Mouse (Mus musculus): ENCODE data around the gene Kcnab1. TPM values are rescaled to one million over a fixed set of nuclear protein-coding genes. Genes with fewer than 3 reads are reported as not detected.

The Kcnab1 gene
- polyA plus RNA-seq, 1 experiment from 2014 or later = 0.30 TPM

- Histone ChIP-seq H3K4me2 (ENCODE audit: low read depth, low read length) (no peak overlapping the region), H3K9me3 (replicated peaks; ENCODE audit: control insufficient read depth, low read length) (no peaks in the 10 kb centered on the region), H3K9ac (ENCODE audit: low read depth, low read length) (no peak overlapping the region), H3K27me3 (ENCODE audit: control insufficient read depth, insufficient read depth, low read depth, low read length) (no peaks in the 10 kb centered on the region), H3K27ac (ENCODE audit: low read length) (no peak overlapping the region), H3K4me3 (ENCODE audit: low read depth, low read length) (no peak overlapping the region), H3K36me3 (ENCODE audit: control insufficient read depth, insufficient read depth) (no peaks in the 10 kb centered on the region), H3K4me1 (ENCODE audit: control insufficient read depth, low read depth, low read length) (no peaks in the 10 kb centered on the region)
- ATAC-seq (ENCODE audit: low read depth) = no peak
- 44% methylated on average over 7 of the region's 7 CpGs for WGBS (ENCODE audit: insufficient replicate concordance)
These were observed 210.2 kb downstream of the Kcnab1 start for GRCm38 (mm10) chr3:65319248-65320008.

GRCm38 (mm10) chr3:65320990-65321389 is 211.8 kb downstream of the Kcnab1 start:
- H3K27me3 ChIP-seq (ENCODE audit: control insufficient read depth, insufficient read depth, low read depth, low read length) = no peaks in the 10 kb centered on the region
- H3K4me2 ChIP-seq (ENCODE audit: low read depth, low read length) = no peak overlapping the region
- WGBS (ENCODE audit: insufficient replicate concordance) = 54% methylated on average over 4 of the region's 4 CpGs

GRCm38 (mm10) chr3:65321981-65322779 is 213.0 kb downstream of the Kcnab1 start:
- Histone ChIP-seq H3K4me2 (ENCODE audit: low read depth, low read length) (no peak overlapping the region), H3K9me3 (replicated peaks; ENCODE audit: control insufficient read depth, low read length) (no peaks in the 10 kb centered on the region), H3K36me3 (ENCODE audit: control insufficient read depth, insufficient read depth) (no peaks in the 10 kb centered on the region), H3K9ac (ENCODE audit: low read depth, low read length) (no peak overlapping the region), H3K27ac (ENCODE audit: low read length) (no peak overlapping the region), H3K4me3 (ENCODE audit: low read depth, low read length) (no peak overlapping the region), H3K27me3 (ENCODE audit: control insufficient read depth, insufficient read depth, low read depth, low read length) (no peaks in the 10 kb centered on the region), H3K4me1 (ENCODE audit: control insufficient read depth, low read depth, low read length) (no peaks in the 10 kb centered on the region)
- WGBS (ENCODE audit: insufficient replicate concordance) = 70% methylated on average over 14 of the region's 14 CpGs
- ATAC-seq (ENCODE audit: low read depth) = no peak

More at GRCm38 (mm10) chr3:65320990-65321389, 211.8 kb downstream of the Kcnab1 start:
- Histone ChIP-seq H3K36me3 (ENCODE audit: control insufficient read depth, insufficient read depth) (no peaks in the 10 kb centered on the region), H3K9ac (ENCODE audit: low read depth, low read length) (no peak overlapping the region), H3K9me3 (replicated peaks; ENCODE audit: control insufficient read depth, low read length) (no peaks in the 10 kb centered on the region), H3K4me3 (ENCODE audit: low read depth, low read length) (no peak overlapping the region), H3K4me1 (ENCODE audit: control insufficient read depth, low read depth, low read length) (no peaks in the 10 kb centered on the region), H3K27ac (ENCODE audit: low read length) (no peak overlapping the region)
- ATAC-seq (ENCODE audit: low read depth) = no peak

GRCm38 (mm10) chr3:65325254-65325653 is 216.1 kb downstream of the Kcnab1 start:
- no peaks in the 10 kb centered on the region for H3K36me3 ChIP-seq (ENCODE audit: control insufficient read depth, insufficient read depth)
- H3K4me1 ChIP-seq (ENCODE audit: control insufficient read depth, low read depth, low read length) = no peaks in the 10 kb centered on the region
- 54% methylated on average over 3 of the region's 3 CpGs for WGBS (ENCODE audit: insufficient replicate concordance)
- no peak overlapping the region for H3K27ac ChIP-seq (ENCODE audit: low read length)
- H3K27me3 ChIP-seq (ENCODE audit: control insufficient read depth, insufficient read depth, low read depth, low read length) = no peaks in the 10 kb centered on the region
- H3K9ac ChIP-seq (ENCODE audit: low read depth, low read length) = no peak overlapping the region
- no peak for ATAC-seq (ENCODE audit: low read depth)
- H3K9me3 ChIP-seq (replicated peaks; ENCODE audit: control insufficient read depth, low read length) = no peaks in the 10 kb centered on the region
- H3K4me3 ChIP-seq (ENCODE audit: low read depth, low read length) = no peak overlapping the region
- H3K4me2 ChIP-seq (ENCODE audit: low read depth, low read length) = no peak overlapping the region

GRCm38 (mm10) chr3:65328814-65329213 is 219.6 kb downstream of the Kcnab1 start:
- WGBS (ENCODE audit: insufficient replicate concordance) = 58% methylated on average over 4 of the region's 4 CpGs
- ATAC-seq (ENCODE audit: low read depth) = no peak
- Histone ChIP-seq H3K4me2 (ENCODE audit: low read depth, low read length) (no peak overlapping the region), H3K27me3 (ENCODE audit: control insufficient read depth, insufficient read depth, low read depth, low read length) (no peaks in the 10 kb centered on the region), H3K4me3 (ENCODE audit: low read depth, low read length) (no peak overlapping the region), H3K36me3 (ENCODE audit: control insufficient read depth, insufficient read depth) (no peaks in the 10 kb centered on the region), H3K9ac (ENCODE audit: low read depth, low read length) (no peak overlapping the region), H3K9me3 (replicated peaks; ENCODE audit: control insufficient read depth, low read length) (no peaks in the 10 kb centered on the region), H3K27ac (ENCODE audit: low read length) (no peak overlapping the region), H3K4me1 (ENCODE audit: control insufficient read depth, low read depth, low read length) (no peaks in the 10 kb centered on the region)

GRCm38 (mm10) chr3:65337835-65338464 is 228.8 kb downstream of the Kcnab1 start:
- Histone ChIP-seq H3K36me3 (ENCODE audit: control insufficient read depth, insufficient read depth) (no peaks in the 10 kb centered on the region), H3K4me1 (ENCODE audit: control insufficient read depth, low read depth, low read length) (no peaks in the 10 kb centered on the region), H3K27me3 (ENCODE audit: control insufficient read depth, insufficient read depth, low read depth, low read length) (no peaks in the 10 kb centered on the region), H3K9me3 (replicated peaks; ENCODE audit: control insufficient read depth, low read length) (no peaks in the 10 kb centered on the region), H3K4me3 (ENCODE audit: low read depth, low read length) (no peak overlapping the region), H3K4me2 (ENCODE audit: low read depth, low read length) (no peak overlapping the region), H3K27ac (ENCODE audit: low read length) (no peak overlapping the region), H3K9ac (ENCODE audit: low read depth, low read length) (no peak overlapping the region)
- WGBS (ENCODE audit: insufficient replicate concordance) = 62% methylated on average over 10 of the region's 10 CpGs
- no peak for ATAC-seq (ENCODE audit: low read depth)

- 61% methylated on average over 5 of the region's 5 CpGs for WGBS (ENCODE audit: insufficient replicate concordance)
- Histone ChIP-seq H3K4me1 (ENCODE audit: control insufficient read depth, low read depth, low read length) (no peaks in the 10 kb centered on the region), H3K4me3 (ENCODE audit: low read depth, low read length) (no peak overlapping the region), H3K4me2 (ENCODE audit: low read depth, low read length) (no peak overlapping the region), H3K27ac (ENCODE audit: low read length) (no peak overlapping the region), H3K9ac (ENCODE audit: low read depth, low read length) (no peak overlapping the region), H3K27me3 (ENCODE audit: control insufficient read depth, insufficient read depth, low read depth, low read length) (no peaks in the 10 kb centered on the region), H3K9me3 (replicated peaks; ENCODE audit: control insufficient read depth, low read length) (no peaks in the 10 kb centered on the region), H3K36me3 (ENCODE audit: control insufficient read depth, insufficient read depth) (no peaks in the 10 kb centered on the region)
- no peak for ATAC-seq (ENCODE audit: low read depth)
These were observed 231.2 kb downstream of the Kcnab1 start for GRCm38 (mm10) chr3:65340173-65340951.

GRCm38 (mm10) chr3:65346176-65346575 is 237.0 kb downstream of the Kcnab1 start:
- Histone ChIP-seq H3K4me3 (ENCODE audit: low read depth, low read length) (no peak overlapping the region), H3K36me3 (ENCODE audit: control insufficient read depth, insufficient read depth) (no peaks in the 10 kb centered on the region), H3K27me3 (ENCODE audit: control insufficient read depth, insufficient read depth, low read depth, low read length) (no peaks in the 10 kb centered on the region), H3K4me2 (ENCODE audit: low read depth, low read length) (no peak overlapping the region), H3K9ac (ENCODE audit: low read depth, low read length) (no peak overlapping the region), H3K9me3 (replicated peaks; ENCODE audit: control insufficient read depth, low read length) (no peaks in the 10 kb centered on the region), H3K4me1 (ENCODE audit: control insufficient read depth, low read depth, low read length) (no peaks in the 10 kb centered on the region), H3K27ac (ENCODE audit: low read length) (no peak overlapping the region)
- WGBS (ENCODE audit: insufficient replicate concordance) = 67% methylated on average over 1 of the region's 1 CpGs
- ATAC-seq (ENCODE audit: low read depth) = no peak
